Mouse (Mus musculus): ENCODE results near the gene Adam1a. TPM values are rescaled to one million over a fixed set of nuclear protein-coding genes. Genes with fewer than 3 reads are reported as not detected.

Gene Adam1a
- total and polyA plus RNA-seq, 3 experiments, result 1.0 to 1.9 TPM; not detected in 1

DNA sequence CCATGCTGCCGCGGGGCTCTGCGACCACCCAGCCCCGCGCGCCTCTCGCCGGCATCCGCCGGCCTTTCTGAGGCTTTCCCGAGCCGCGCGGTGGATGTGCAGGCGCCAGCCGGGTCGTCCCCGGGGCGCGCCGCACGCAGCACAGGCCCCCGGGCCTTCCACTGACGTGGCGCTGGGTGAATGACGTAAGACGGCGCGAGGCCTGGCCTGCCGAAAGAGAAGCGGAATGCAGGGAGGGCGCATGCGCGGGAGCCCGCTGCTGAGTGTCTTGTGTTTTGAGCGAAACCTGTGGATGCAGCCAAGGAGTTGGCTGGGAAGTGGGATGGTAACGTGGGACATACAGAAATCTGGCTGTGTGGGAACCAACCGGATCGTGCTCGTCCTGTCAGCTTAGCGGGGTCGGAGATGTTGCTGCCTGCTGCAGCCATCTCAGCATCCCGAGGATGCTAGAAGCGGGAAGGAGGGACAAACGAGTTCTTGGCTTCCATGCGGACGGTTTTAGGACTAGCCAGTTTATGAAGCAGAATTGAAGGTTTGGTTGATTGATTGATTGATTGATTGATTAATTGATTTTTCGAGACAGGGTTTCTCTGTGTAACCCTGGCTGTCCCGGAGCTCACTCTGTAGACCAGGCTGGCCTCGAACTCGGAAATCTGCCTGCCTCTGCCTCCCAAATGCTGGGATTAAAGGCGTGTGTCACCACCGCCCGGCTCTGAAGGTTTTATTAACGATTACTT is 679 bp upstream of the Adam1a start, which contains the start of gene Mapkapk5 (continued):
- no peak for TF ChIP-seq E2F4 (IDR thresholded peaks at IDR 0.05; ENCODE audit: borderline replicate concordance, low read depth, low read length)
- no peak for TF ChIP-seq CHD1 (IDR thresholded peaks at IDR 0.05; ENCODE audit: low read depth, low read length)
- TF ChIP-seq TCF12 (IDR thresholded peaks at IDR 0.05; ENCODE audit: low read depth, low read length), result no peak

GRCm38 (mm10) chr5:121543370-121543769 is 1.9 kb downstream of the Adam1a start:
- DNase-seq (ENCODE audit: low read depth, low spot score), result no peak
- peak; percentile 75 for TF ChIP-seq ZNF384 (IDR thresholded peaks at IDR 0.05; ENCODE audit: low read depth, low read length)
- no peak for TF ChIP-seq ZMIZ1 (IDR thresholded peaks at IDR 0.05; ENCODE audit: low read depth, low read length)
- Histone ChIP-seq H3K36me3 (ENCODE audit: control insufficient read depth in 1 of 2, insufficient read depth in 2 of 2, low read length in 2 of 2) (peaks cover 2 to 25% of the 10 kb centered on the region in 2 experiments; a peak in 3 of 4 replicates), H3K27ac (ENCODE audit: control insufficient read depth, low read depth, low read length) (no peak overlapping the region), H3K9me3 (replicated peaks; ENCODE audit: insufficient read depth, low read length) (no peaks in the 10 kb centered on the region), H3K27me3 (ENCODE audit: control insufficient read depth in 1 of 2, insufficient read depth in 2 of 2, low read length in 2 of 2) (no peaks in the 10 kb centered on the region), H3K79me2 (ENCODE audit: control insufficient read depth, insufficient read depth, low read length, poor library complexity) (peaks cover 44% of the 10 kb centered on the region), H3K4me3 (ENCODE audit: control insufficient read depth in 1 of 2, insufficient read depth in 1 of 2, low read depth in 2 of 2, low read length in 2 of 2) (no peak overlapping the region), H3K4me1 (ENCODE audit: control insufficient read depth in 1 of 2, insufficient read depth in 2 of 2, low read length in 2 of 2) (peaks cover 4 to 12% of the 10 kb centered on the region in 2 experiments), H3K9ac (ENCODE audit: control insufficient read depth, low read depth, low read length, poor library complexity, severe bottlenecking) (no peak overlapping the region)

- peak; percentile 22 for DNase-seq (ENCODE audit: low read depth, low spot score)
- TF ChIP-seq HCFC1 (IDR thresholded peaks at IDR 0.05; ENCODE audit: low read depth, low read length) (no peak), MYB (IDR thresholded peaks at IDR 0.05; ENCODE audit: low read depth, low read length) (no peak), CHD2 (IDR thresholded peaks at IDR 0.05; ENCODE audit: low read length) (no peak), TAL1 (IDR thresholded peaks at IDR 0.05; ENCODE audit: low read length) (no peak), RCOR1 (IDR thresholded peaks at IDR 0.05; ENCODE audit: low read depth, low read length) (peak; percentile 89), POLR2A (IDR thresholded peaks at IDR 0.05; ENCODE audit: control insufficient read depth in 1 of 2, insufficient read depth in 1 of 2, low read depth in 1 of 2, low read length in 2 of 2, poor library complexity in 1 of 2) (no peak), EP300 (IDR thresholded peaks at IDR 0.05; ENCODE audit: low read depth in 1 of 2, low read length in 2 of 2) (no peak), NELFE (IDR thresholded peaks at IDR 0.05; ENCODE audit: low read depth, low read length) (no peak), BHLHE40 (IDR thresholded peaks at IDR 0.05; ENCODE audit: borderline replicate concordance, low read depth, low read length) (no peak), CTCF (IDR thresholded peaks at IDR 0.05 in 2 of 3, conservative IDR thresholded peaks at IDR 0.05 in 1 of 3; ENCODE audit: control insufficient read depth in 1 of 3, insufficient read depth in 1 of 3, low read depth in 2 of 3, low read length in 3 of 3, poor library complexity in 1 of 3, severe bottlenecking in 1 of 3) (peak in 1 of 3 experiments; percentile 13; a peak in 1 of 6 replicates), MEF2A (IDR thresholded peaks at IDR 0.05; ENCODE audit: extremely low read depth, insufficient replicate concordance, low read depth, low read length, poor library complexity, severe bottlenecking) (no peak), GATA1 (IDR thresholded peaks at IDR 0.05; ENCODE audit: low read depth, low read length) (no peak), MAX (IDR thresholded peaks at IDR 0.05; ENCODE audit: low read length) (peak; percentile 16; the same call in 1 of the 2 replicates)
- no peak overlapping the region for H3K9ac ChIP-seq (ENCODE audit: control insufficient read depth, low read depth, low read length, poor library complexity, severe bottlenecking)
- no peaks in the 10 kb centered on the region for H3K27me3 ChIP-seq (ENCODE audit: control insufficient read depth in 1 of 2, insufficient read depth in 2 of 2, low read length in 2 of 2)
- H3K27ac ChIP-seq (ENCODE audit: control insufficient read depth, low read depth, low read length), result no peak overlapping the region
- H3K9me3 ChIP-seq (replicated peaks; ENCODE audit: insufficient read depth, low read length), result no peaks in the 10 kb centered on the region
- peaks cover 10 to 18% of the 10 kb centered on the region in 2 experiments for H3K36me3 ChIP-seq (ENCODE audit: control insufficient read depth in 1 of 2, insufficient read depth in 2 of 2, low read length in 2 of 2)
- peaks cover 4 to 7% of the 10 kb centered on the region in 2 experiments for H3K4me1 ChIP-seq (ENCODE audit: control insufficient read depth in 1 of 2, insufficient read depth in 2 of 2, low read length in 2 of 2)
- peaks cover 44% of the 10 kb centered on the region for H3K79me2 ChIP-seq (ENCODE audit: control insufficient read depth, insufficient read depth, low read length, poor library complexity)
- H3K4me3 ChIP-seq (ENCODE audit: control insufficient read depth in 1 of 2, insufficient read depth in 1 of 2, low read depth in 2 of 2, low read length in 2 of 2), result no peak overlapping the region
Measured at GRCm38 (mm10) chr5:121541235-121541634, 4.0 kb downstream of the Adam1a start.

Data from MEL (cell line).